Mouse (Mus musculus): ENCODE results near the gene Cd163l1.

DNA sequence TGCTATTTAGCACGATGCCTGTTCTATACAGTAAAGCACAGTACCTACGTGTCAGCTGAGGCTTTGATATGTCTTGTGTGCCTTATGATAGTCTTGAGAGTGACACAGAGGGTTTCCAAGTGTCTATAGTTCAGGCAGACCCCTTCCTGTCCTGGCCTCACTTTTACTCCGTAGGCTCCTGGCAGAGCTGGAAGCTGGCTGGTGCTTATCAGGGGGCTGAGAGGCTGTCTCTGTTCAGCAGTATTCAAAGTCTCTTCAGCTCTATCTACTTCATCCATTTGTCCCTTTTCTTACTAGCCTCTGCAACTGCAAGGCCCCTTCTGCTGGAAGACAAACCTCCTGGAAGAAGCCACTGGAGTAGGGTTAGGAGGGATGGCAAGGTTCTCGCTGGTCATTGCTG, 17.0 kb upstream of the Cd163l1 start:
- TF ChIP-seq CTCF (IDR thresholded peaks at IDR 0.05; ENCODE audit: control insufficient read depth, insufficient read depth, insufficient read length): no peak
- no peak for TF ChIP-seq MAX (IDR thresholded peaks at IDR 0.05)

Measured in C2C12 (cell line).